Mouse (Mus musculus) cerebellum, adult 2 months (tissue): ENCODE results near the gene Cpn1.
A peak's percentile ranks its signal among the peaks of the same experiment; 100 is the strongest.

Experiments used
- CTCF ChIP-seq: fragments of 200-500 bp; IDR thresholded peaks from 2 replicates; pipeline ENCODE4 v1.5.1; 2011; ENCODE audit warnings: low read depth, mild to moderate bottlenecking, control low read depth, low read length, moderate library complexity, borderline replicate concordance; ENCODE audit not compliant: insufficient read depth
- POLR2A ChIP-seq: fragments of 200-500 bp; IDR thresholded peaks from 2 replicates; pipeline ENCODE4 v1.6.1; 2011; ENCODE audit warnings: low read length, control low read depth, borderline replicate concordance; ENCODE audit not compliant: insufficient read depth

DNA sequence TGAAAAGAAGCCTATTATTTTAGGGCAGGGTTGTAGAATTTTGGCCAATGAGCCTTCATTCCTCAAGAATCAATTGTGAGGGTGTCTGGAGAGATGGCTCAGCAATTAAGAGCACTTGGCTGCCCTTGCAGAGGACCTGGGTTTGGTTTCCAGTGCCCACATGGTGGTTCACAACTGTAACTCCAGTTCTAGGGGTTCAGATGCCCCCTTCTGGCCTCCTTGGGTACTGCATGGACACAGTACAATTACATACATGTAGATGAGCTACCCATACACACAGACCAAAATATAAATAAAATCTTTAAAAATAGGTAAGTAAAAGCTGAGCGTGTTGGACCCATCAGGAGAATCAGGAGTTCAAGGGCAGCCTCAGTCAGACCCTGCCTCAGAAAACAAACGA lies 25.2 kb downstream of the Cpn1 start:
- TF ChIP-seq CTCF (0 out of 2 replicates have a peak, but pooled peaks have one; percentile 13), POLR2A (no peak)
